Mouse (Mus musculus) adipocyte (in vitro differentiated cells): ENCODE results near the gene Actn1.

Experiments used
- DNase-seq: peaks from one replicate; pipeline ENCODE4 v3.0.0-alpha.2; 2016; ENCODE audit warnings: low spot score

Actn1 gene

GRCm38 (mm10) chr12:80181831-80182230 lies 78.3 kb downstream of the Actn1 start:
- DNase-seq, result no peak

- DNase-seq, result no peak
These were observed 82.1 kb downstream of the Actn1 start for GRCm38 (mm10) chr12:80178035-80178434.

- no peak for DNase-seq
These were observed 91.4 kb downstream of the Actn1 start for GRCm38 (mm10) chr12:80168736-80169135.

- DNase-seq, result no peak
These were observed 91.9 kb downstream of the Actn1 start for GRCm38 (mm10) chr12:80168178-80168686.

DNA sequence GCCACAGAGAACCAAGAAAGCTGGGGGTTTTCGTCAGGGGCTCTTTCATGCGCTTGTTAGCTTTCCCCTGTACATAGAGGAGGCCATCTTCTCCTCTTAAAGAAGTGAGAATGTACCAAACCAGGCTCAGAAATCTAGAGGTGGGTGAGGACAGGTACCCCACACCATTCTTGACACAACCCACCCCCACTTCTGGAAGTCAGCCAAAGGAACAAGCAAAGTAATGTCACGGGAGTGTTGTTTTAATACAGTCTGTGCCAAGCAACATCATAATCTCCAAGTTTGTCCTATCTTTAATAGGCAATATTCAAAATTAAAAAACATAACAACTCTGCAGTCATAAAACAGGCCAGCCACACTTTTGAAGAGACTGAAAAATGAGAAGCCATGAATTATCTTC lies 92.8 kb downstream of the Actn1 start:
- no peak for DNase-seq

DNA sequence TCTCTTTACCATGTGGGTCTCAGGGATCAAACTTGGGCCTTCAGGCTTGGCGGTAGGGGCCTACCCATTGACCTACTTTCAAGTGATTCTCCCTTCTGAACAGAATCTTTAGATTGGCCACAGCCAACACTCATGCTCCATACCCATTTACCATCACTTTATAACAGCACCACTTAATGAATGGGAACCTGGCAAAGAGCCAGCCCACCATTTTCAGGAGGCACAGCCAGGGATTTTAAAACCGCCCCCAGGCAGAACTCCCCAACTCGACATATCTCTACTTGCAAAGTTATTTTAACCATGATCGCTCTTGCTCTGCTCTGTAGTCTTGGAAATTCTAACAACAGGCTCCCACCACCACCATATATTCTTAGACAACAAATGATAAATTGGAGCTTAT lies 93.5 kb downstream of the Actn1 start:
- DNase-seq, result no peak

- no peak for DNase-seq
These were observed 95.6 kb downstream of the Actn1 start for GRCm38 (mm10) chr12:80164526-80164925.

- DNase-seq, result no peak
These were observed 97.7 kb downstream of the Actn1 start for GRCm38 (mm10) chr12:80162448-80162847.

GRCm38 (mm10) chr12:80157675-80158074 lies 102.5 kb downstream of the Actn1 start:
- DNase-seq, result peak; percentile 44

- peak; percentile 67 for DNase-seq
These were observed 106.4 kb downstream of the Actn1 start for GRCm38 (mm10) chr12:80153687-80154326.

DNA sequence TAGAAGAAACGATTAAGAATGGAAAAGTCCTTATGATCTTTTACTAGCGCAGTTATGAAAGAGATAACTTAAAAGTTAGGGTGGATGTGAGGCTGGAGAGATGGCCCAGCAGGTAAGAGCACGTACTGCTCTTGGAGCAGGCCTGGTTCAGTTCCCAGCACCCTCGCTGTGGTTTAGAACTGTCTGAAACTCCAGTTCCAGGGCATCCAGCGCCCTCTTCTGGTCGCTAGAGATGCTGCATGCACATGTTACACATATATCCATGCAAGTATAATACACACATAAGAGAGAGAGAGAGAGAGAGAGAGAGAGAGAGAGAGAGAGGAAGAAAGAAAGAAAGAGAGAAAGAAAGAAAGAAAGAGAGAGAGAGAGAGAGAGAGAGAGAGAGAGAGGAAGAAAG lies 107.1 kb downstream of the Actn1 start:
- DNase-seq, result no peak

- DNase-seq, result no peak
These were observed 108.3 kb downstream of the Actn1 start for GRCm38 (mm10) chr12:80151821-80152220.

GRCm38 (mm10) chr12:80150624-80151023 lies 109.5 kb downstream of the Actn1 start:
- no peak for DNase-seq

GRCm38 (mm10) chr12:80147563-80148214 lies 112.5 kb downstream of the Actn1 start:
- no peak for DNase-seq

- peak; percentile 78 for DNase-seq
These were observed 113.6 kb downstream of the Actn1 start for GRCm38 (mm10) chr12:80146227-80147223.

- DNase-seq, result no peak
These were observed 114.8 kb downstream of the Actn1 start for GRCm38 (mm10) chr12:80145365-80145764.

DNA sequence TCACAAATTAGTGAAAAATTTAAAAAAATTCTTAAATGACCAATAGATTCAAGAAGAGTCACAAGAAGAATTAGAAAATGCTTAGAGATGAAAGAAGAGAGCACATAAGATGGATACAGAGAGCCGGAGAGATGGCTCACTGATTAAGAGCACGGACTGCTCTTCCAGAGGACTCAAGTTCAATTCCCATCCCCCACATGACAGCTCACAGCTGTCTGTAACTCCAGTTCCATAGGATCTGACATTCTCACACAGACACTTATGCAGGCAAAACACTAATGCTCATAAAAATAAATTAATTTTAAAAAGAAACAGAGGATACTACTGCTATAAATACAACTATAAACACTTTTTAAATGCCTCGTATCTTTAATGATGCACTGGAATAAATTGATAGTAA lies 115.3 kb downstream of the Actn1 start:
- DNase-seq, result no peak

- DNase-seq, result peak; percentile 71
These were observed 118.7 kb downstream of the Actn1 start for GRCm38 (mm10) chr12:80141470-80141869.

GRCm38 (mm10) chr12:80141011-80141410 lies 119.2 kb downstream of the Actn1 start:
- no peak for DNase-seq

DNA sequence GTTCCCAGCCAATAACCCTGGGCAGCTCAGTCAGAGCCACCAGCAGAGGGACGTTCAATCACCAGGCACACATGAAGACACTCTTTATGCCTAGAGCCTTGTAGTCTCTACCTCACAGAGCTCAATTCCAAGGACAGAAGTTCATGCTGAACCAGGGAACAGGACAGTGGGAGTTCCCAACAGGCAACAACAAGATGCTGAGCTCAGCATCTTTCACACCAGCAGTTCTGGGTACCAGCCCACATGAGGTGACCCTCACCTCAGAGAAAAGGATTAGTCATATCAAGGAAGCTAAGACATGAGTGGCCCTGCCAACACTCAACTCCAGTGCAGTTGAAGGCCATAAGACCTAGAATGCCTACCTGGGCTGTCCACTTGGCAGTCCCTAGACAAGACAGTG lies 122.4 kb downstream of the Actn1 start:
- no peak for DNase-seq

- DNase-seq, result no peak
These were observed 122.9 kb downstream of the Actn1 start for GRCm38 (mm10) chr12:80137246-80137645.

GRCm38 (mm10) chr12:80136264-80136930 lies 123.8 kb downstream of the Actn1 start:
- peak; percentile 76 for DNase-seq
